ENCODE assay signal across 17 mouse cellular contexts in the genomic region with DNA sequence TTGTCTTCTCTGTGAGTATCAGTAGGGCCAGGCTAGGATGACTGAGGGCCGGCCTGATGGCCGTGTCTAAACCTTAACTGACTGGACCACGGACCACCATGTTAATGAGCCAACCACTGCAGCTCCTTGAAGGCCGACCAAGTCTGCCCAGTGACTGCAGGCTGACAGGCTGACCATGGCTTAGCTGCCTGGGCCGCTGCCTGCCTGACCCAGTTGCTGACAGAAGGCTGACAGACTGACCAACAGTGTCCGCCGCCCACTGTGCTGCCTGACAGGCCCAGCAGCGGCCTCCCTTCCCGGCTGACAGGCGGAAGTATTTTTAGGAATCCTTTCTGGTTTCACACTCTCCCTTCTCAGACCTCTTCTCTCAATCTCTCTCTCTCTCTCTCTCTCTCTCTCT.
DNase-seq lines count a peak whose midpoint lies in the region.
"Had no signal": no experiment of that assay in that cellular context is flagged by ENCODE, and none has a peak within 500 bp of the region (broad histone marks: within the 10 kb centered on the region; RNA-seq: fewer than 3 reads in every experiment).

No protein-coding gene starts in this region.

- H3K4me1 ChIP-seq in heart, embryonic 10.5 days: peaks cover 26% of the 10 kb centered on the region
- H3K4me1 ChIP-seq: embryonic facial prominence, embryonic 12.5 days; liver, embryonic 12.5 days had no signal

- no peaks in the 10 kb centered on the region for H3K36me3 ChIP-seq in heart, embryonic 10.5 days
- H3K36me3 ChIP-seq: embryonic facial prominence, embryonic 12.5 days; limb, embryonic 13.5 days; liver, embryonic 12.5 days; midbrain, embryonic 13.5 days had no signal

- peaks cover 12% of the 10 kb centered on the region; the same call in 1 of the 2 replicates for H3K27me3 ChIP-seq in heart, embryonic 10.5 days (ENCODE audit: insufficient read depth, poor library complexity, severe bottlenecking)
- H3K27me3 ChIP-seq: embryonic facial prominence, embryonic 12.5 days; limb, embryonic 13.5 days; liver, embryonic 12.5 days had no signal

- no peak for DNase-seq in heart, embryonic 10.5 days (ENCODE audit: low spot score)
- no peak for DNase-seq in heart, postnatal 4 days
- DNase-seq in retina, embryonic 14.5 days (ENCODE audit: low spot score): peak; percentile 40
- no peak for DNase-seq in retina, postnatal 1 day
- DNase-seq in cerebellum, postnatal 10 days: peak; percentile 58 to 63
- no peak for DNase-seq in adrenal gland, postnatal 4 days (ENCODE audit: low spot score in 2 of 2)
- no peak for DNase-seq in kidney, postnatal 4 days
- DNase-seq: adrenal gland, postnatal 36 days; kidney, postnatal 36 days; lung, adult 18-20 months; lung, postnatal 14 days; right cerebral cortex, postnatal 25 days had no signal

- H3K27ac ChIP-seq in heart, embryonic 10.5 days: peak overlapping the region; percentile 77
- H3K27ac ChIP-seq: embryonic facial prominence, embryonic 12.5 days; hindbrain, postnatal 0 days; limb, embryonic 13.5 days; liver, embryonic 12.5 days; midbrain, embryonic 13.5 days had no signal

- 0 out of 2 replicates have a peak overlapping the region, but pooled peaks have one; percentile 1 for H3K4me3 ChIP-seq in heart, embryonic 10.5 days
- H3K4me3 ChIP-seq: embryonic facial prominence, embryonic 12.5 days; limb, embryonic 13.5 days; liver, embryonic 12.5 days; midbrain, embryonic 13.5 days had no signal

- 44% methylated on average over 10 of the region's 10 CpGs for WGBS in heart, embryonic 10.5 days

- no peaks in the 10 kb centered on the region for H3K9me3 ChIP-seq in heart, embryonic 10.5 days
- H3K9me3 ChIP-seq: embryonic facial prominence, embryonic 12.5 days; limb, embryonic 13.5 days; liver, embryonic 12.5 days; midbrain, embryonic 13.5 days had no signal

Comparison
In these comparisons a context has a peak if more than half of its experiments do, and no peak if none do; other contexts are left out.
1. DNase-seq: peak in retina, embryonic 14.5 days (single experiment) and cerebellum, postnatal 10 days (2 of 2); none in heart, embryonic 10.5 days (single experiment), heart, postnatal 4 days (single experiment), retina, postnatal 1 day (single experiment), adrenal gland, postnatal 4 days (0 of 2) and kidney, postnatal 4 days (0 of 2).